Mouse (Mus musculus): ENCODE data around the gene Krtap4-8.
"Not testable (repeated sequence)": the region's sequence is repeated elsewhere in the genome, so short reads cannot be mapped to it uniquely, and the experiment has no call there.

Krtap4-8 gene

GRCm38 (mm10) chr11:99780604-99781003 lies at the start of gene Krtap4-8:
Gene Krtap4-8, minus strand, starts transcription at chr11:99780704.
- no peak for DNase-seq (ENCODE audit: low spot score)

DNA sequence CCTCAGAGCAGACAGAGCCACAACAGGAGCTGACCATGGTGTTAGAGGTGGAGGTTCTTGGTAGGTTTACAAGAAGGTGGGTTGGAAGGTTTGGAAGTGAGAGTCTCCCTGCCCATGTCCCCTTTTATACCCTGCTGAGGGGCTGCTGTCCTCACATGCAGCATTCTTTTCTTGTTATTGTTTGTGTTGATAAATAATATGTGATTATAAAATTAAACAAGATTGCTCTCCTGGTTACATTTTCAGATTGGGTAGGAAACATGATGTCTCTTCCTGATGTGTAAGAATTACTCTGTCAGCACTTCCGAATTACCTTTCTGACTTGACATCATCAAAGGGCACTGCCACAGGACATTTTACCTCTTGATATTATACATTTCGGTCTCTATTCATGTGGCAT lies 35.1 kb upstream of the Krtap4-8 start, which contains the start of gene Gm11564:
TSS of gene Gm11564 (minus strand) at position 101 of the 400 bp plus-strand sequence.
- not testable (repeated sequence) for DNase-seq (ENCODE audit: low spot score)

DNA sequence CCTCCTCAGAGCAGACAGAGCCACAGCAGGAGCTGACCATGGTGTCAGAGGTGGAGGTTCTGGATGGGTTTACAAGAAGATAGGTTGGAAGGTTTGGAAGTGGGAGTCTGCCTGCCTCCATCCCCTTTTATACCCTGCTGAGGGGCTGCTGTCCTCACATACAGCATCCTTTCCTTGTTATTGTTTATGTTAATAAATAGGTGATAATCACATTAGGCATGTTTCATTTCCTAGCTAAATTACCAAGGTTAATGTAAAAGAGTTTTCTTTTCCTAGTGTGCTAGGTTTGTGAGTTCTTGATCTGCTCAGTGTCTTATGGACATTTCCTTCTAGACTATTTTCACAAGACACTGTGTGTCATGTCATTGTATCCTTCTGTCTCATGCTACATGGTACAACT lies 29.3 kb upstream of the Krtap4-8 start, which contains the start of gene Krtap4-13:
TSS of gene Krtap4-13 (minus strand) at position 101 of the 400 bp plus-strand sequence.
- not testable (repeated sequence) for DNase-seq (ENCODE audit: low spot score)

DNA sequence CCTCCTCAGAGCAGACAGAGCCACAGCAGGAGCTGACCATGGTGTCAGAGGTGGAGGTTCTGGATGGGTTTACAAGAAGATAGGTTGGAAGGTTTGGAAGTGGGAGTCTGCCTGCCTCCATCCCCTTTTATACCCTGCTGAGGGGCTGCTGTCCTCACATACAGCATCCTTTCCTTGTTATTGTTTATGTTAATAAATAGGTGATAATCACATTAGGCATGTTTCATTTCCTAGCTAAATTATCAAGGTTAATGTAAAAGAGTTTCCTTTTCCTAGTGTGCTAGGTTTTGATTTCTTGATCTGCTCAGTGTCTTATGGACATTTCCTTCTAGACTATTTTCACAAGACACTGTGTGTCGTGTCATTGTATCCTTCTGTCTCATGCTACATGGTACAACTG lies 23.8 kb upstream of the Krtap4-8 start, which contains the start of gene Gm11554:
TSS of gene Gm11554 (minus strand) at position 101 of the 400 bp plus-strand sequence.
- not testable (repeated sequence) for DNase-seq (ENCODE audit: low spot score)

GRCm38 (mm10) chr11:99798832-99799231 lies 18.3 kb upstream of the Krtap4-8 start, which contains the start of gene Gm11569:
Gene Gm11569, minus strand, starts transcription at chr11:99798932.
- not testable (repeated sequence) for DNase-seq (ENCODE audit: low spot score)

- no peak for DNase-seq (ENCODE audit: low spot score)
These were observed 12.9 kb upstream of the Krtap4-8 start, which contains the start of gene Gm11596 for GRCm38 (mm10) chr11:99793367-99793766. Gene Gm11596, minus strand, starts transcription at chr11:99793467.

DNA sequence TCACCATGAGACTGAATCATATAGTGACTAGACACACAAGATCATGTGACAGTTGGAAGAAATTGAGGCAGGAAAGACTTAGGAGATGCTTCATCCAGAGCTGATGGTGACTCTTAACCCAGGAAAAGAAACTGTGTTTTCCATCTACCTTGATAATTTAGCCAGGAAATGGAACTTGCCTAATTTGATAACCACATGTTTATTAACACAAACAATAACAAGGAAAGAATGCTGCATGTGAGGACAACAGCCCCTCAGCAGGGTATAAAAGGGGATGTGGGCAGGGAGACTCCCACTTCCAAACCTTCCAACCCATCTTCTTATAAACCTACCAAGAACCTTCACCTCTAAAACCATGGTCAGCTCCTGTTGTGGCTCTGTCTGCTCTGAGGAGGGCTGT lies 4.4 kb upstream of the Krtap4-8 start, which contains the start of gene Krtap4-9:
TSS of gene Krtap4-9 (plus strand) at position 301 of the 400 bp plus-strand sequence.
- not testable (repeated sequence) for DNase-seq (ENCODE audit: low spot score)

- no peak for DNase-seq (ENCODE audit: low spot score)
These were observed 2.1 kb downstream of the Krtap4-8 start for GRCm38 (mm10) chr11:99778401-99778800.

DNA sequence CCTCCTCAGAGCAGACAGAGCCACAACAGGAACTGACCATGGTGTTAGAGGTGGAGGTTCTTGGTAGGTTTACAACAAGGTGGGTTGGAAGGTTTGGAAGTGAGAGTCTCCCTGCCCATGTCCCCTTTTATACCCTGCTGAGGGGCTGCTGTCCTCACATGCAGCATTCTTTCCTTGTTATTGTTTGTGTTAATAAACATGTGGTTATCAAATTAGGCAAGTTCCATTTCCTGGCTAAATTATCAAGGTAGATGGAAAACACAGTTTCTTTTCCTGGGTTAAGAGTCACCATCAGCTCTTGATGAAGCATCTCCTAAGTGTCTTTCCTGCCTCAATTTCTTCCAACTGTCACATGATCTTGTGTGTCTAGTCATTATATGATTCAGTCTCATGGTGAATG lies 7.7 kb downstream of the Krtap4-8 start, which contains the start of gene Gm11595:
TSS of gene Gm11595 (minus strand) at position 101 of the 400 bp plus-strand sequence.
- not testable (repeated sequence) for DNase-seq (ENCODE audit: low spot score)

DNA sequence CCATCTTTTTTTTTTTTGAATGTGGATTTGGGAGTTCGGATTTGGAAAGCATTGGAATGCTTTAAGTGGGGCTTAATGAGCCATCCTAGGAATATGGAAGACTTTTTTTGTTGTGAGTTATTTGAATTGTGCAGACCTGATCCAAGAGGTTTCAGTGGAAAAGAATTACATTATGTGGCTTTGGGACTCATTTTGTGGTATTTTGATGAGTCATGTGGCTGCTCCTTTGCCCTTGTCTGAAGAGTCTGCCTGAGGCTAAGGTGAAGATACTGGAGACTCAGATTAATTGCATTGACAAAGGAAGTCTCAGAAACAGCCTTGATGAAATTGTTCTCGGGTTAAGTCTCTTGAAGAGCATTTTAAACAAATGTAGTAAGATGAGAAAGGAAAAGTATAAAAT lies 12.1 kb downstream of the Krtap4-8 start:
- no peak for DNase-seq (ENCODE audit: low spot score)

DNA sequence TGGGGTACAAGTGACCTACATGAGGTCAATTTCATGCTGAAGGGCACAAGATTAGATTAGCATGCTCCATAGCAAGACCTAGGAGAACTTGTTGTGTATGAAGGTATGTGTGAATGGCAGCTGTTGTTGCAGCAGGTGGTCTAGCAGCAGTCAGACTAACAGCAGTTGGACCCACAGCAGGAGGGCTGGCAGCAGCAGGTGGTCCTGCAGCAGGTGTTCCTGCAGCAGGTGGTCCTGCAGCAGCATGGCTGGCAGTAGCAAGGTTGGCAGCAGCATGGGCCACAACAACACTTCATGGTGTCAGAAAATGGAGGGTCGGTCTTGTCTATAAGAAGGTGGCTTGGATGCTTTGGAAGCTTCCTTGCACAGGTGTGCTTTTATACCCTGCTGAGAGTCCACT lies 21.6 kb downstream of the Krtap4-8 start:
- DNase-seq (ENCODE audit: low spot score), result no peak

- no peak for DNase-seq (ENCODE audit: low spot score)
These were observed 36.5 kb downstream of the Krtap4-8 start for GRCm38 (mm10) chr11:99743985-99744384.

DNA sequence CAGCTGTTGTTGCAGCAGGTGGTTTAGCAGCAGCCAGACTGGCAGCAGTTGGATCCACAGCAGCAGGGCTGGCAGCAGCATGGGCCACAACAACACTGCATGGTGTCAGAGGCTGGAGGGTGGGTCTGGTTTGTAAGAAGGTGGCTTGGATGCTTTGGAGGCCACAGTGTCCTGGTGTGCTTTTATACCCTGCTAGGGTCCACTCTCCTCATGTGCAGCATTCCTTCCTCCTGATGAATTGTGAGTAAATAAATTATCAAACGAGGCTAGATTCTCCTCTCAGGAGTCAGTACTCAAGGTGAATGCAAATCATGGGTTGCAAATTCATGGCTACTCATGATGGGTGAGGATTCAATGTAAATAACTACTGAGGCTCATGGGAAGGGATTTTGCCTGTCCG lies 46.3 kb downstream of the Krtap4-8 start, which contains the start of gene Gm14180:
TSS of gene Gm14180 (minus strand) at position 101 of the 400 bp plus-strand sequence.
- DNase-seq (ENCODE audit: low spot score), result no peak
